Mouse (Mus musculus) liver, postnatal 0 days (tissue): ENCODE data around the gene Castor2. TPM values are rescaled to one million over a fixed set of nuclear protein-coding genes. Genes with fewer than 3 reads are reported as not detected.

Experiments
- ATAC-seq: fragments of 200-750 bp; cut with Nextera tagmentation; 2 replicates; pipeline ENCODE4 v1.8.0; 2017; ENCODE audit warnings: mild to moderate bottlenecking, moderate library complexity
- DNase-seq: peaks from one replicate; pipeline ENCODE4 v3.0.0-alpha.2; 2016
- H3K27ac ChIP-seq: fragments of 300-500 bp; sonication (generic); 2 replicates; pipeline ENCODE4 v1.5.1; 2014; ENCODE audit warnings: antibody characterized with exemption, moderate library complexity, mild to moderate bottlenecking, low read depth
- H3K27me3 ChIP-seq: fragments of 300-500 bp; sonication (generic); 2 replicates; pipeline ENCODE4 v1.6.1; 2014; ENCODE audit warnings: low read length, control low read depth, mixed read lengths; ENCODE audit not compliant: insufficient read depth
- H3K36me3 ChIP-seq: fragments of 300-500 bp; sonication (generic); replicated peaks from 2 replicates; pipeline ENCODE4 v1.6.1; 2014; ENCODE audit warnings: mild to moderate bottlenecking, control low read depth, low read length, moderate library complexity, mixed read lengths; ENCODE audit not compliant: insufficient read depth
- H3K4me1 ChIP-seq: fragments of 300-500 bp; sonication (generic); 2 replicates; pipeline ENCODE4 v1.6.1; 2014; ENCODE audit warnings: antibody characterized with exemption, mild to moderate bottlenecking, control low read depth; ENCODE audit not compliant: insufficient read depth
- H3K4me2 ChIP-seq: fragments of 300-500 bp; sonication (generic); 2 replicates; pipeline ENCODE4 v1.6.1; 2014; ENCODE audit warnings: low read depth, mild to moderate bottlenecking, low read length, moderate library complexity, mixed read lengths
- H3K4me3 ChIP-seq: fragments of 300-500 bp; sonication (generic); 2 replicates; pipeline ENCODE4 v1.5.1; 2014; ENCODE audit warnings: low read depth, low read length
- H3K9ac ChIP-seq: fragments of 300-500 bp; sonication (generic); replicated peaks from 2 replicates; pipeline ENCODE4 v1.6.1; 2014; ENCODE audit warnings: mild to moderate bottlenecking, moderate library complexity
- H3K9me3 ChIP-seq: fragments of 300-500 bp; sonication (generic); 2 replicates; pipeline ENCODE4 v1.6.1; 2016; ENCODE audit warnings: mild to moderate bottlenecking, control low read depth, low read length, mixed read lengths
- CTCF ChIP-seq: sonication (generic); IDR thresholded peaks from 2 replicates; pipeline ENCODE4 v1.5.1; 2016; ENCODE audit warnings: antibody characterized with exemption, low read depth
- EP300 ChIP-seq: IDR thresholded peaks from 2 replicates; pipeline ENCODE4 v1.6.1; 2016; ENCODE audit warnings: antibody characterized with exemption, low read depth, mild to moderate bottlenecking
- WGBS: fragments of 180-500 bp; shearing (Covaris S2); extraction: QIAGEN DNeasy Blood & Tissue Kit; methylation state at CpG from one replicate; pipeline ENCODE4 v1.1.7; 2014; ENCODE audit not compliant: insufficient replicate concordance; 5-methylcytosine and 5-hydroxymethylcytosine counted together
- polyA plus RNA-seq: library from polyadenylated mRNA; unstranded; fragments of >200 nt; fragmentation: Nextera tagmentation; extraction: Ambion mirVana; gene quantifications from 2 replicates; pipeline ENCODE4 v1.2.1, GENCODE M21; 2015

Castor2 gene
- polyA plus RNA-seq, 1 experiment from 2014 or later = 1.00 TPM

DNA sequence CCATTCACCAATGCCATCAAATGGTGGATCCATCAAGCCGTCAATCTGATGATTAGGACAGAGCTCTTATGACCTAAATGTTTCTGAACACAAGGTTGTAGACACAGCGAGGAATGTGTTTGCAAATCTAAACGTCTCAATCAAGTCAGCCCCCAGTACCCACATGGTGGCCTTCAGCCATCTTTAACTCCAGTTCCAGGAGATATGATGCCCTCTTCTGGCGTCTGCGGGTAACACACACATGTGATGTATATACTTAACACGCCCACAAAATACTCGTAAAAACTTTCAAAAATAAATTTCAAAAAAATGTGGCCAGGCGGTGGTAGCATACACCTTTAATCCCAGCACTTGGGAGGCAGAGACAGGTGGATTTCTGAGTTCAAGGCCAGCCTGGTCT, 45.5 kb downstream of the Castor2 start:
- H3K27ac ChIP-seq = no peak overlapping the region
- no peak for ATAC-seq
- 84% methylated on average over 8 of the region's 8 CpGs for WGBS
- H3K36me3 ChIP-seq = peaks cover 7% of the 10 kb centered on the region; the same call in 1 of the 2 replicates
- no peaks in the 10 kb centered on the region for H3K27me3 ChIP-seq
- no peak overlapping the region for H3K9ac ChIP-seq
- 0 out of 2 replicates have a peak, but pooled peaks cover 2% of the 10 kb centered on the region for H3K9me3 ChIP-seq
- no peak overlapping the region for H3K4me2 ChIP-seq
- TF ChIP-seq EP300 (no peak), CTCF (no peak)
- no peak overlapping the region for H3K4me3 ChIP-seq
- no peaks in the 10 kb centered on the region for H3K4me1 ChIP-seq
- no peak for DNase-seq

- Histone ChIP-seq H3K27ac (no peak overlapping the region), H3K4me2 (no peak overlapping the region), H3K9ac (no peak overlapping the region), H3K4me3 (no peak overlapping the region), H3K4me1 (no peaks in the 10 kb centered on the region), H3K9me3 (0 out of 2 replicates have a peak, but pooled peaks cover 2% of the 10 kb centered on the region), H3K36me3 (peaks cover 17% of the 10 kb centered on the region), H3K27me3 (no peaks in the 10 kb centered on the region)
- no peak for ATAC-seq
- 90% methylated on average over 10 of the region's 10 CpGs for WGBS
- TF ChIP-seq EP300 = no peak
- TF ChIP-seq CTCF = no peak
- DNase-seq = no peak
Observed at GRCm38 (mm10) chr5:134147194-134147753, 47.8 kb downstream of the Castor2 start.

GRCm38 (mm10) chr5:134148153-134148552, 48.6 kb downstream of the Castor2 start:
- Histone ChIP-seq H3K27ac (no peak overlapping the region), H3K4me1 (no peaks in the 10 kb centered on the region), H3K9ac (no peak overlapping the region), H3K4me2 (no peak overlapping the region), H3K4me3 (no peak overlapping the region), H3K9me3 (0 out of 2 replicates have a peak, but pooled peaks cover 2% of the 10 kb centered on the region), H3K27me3 (no peaks in the 10 kb centered on the region), H3K36me3 (peaks cover 17% of the 10 kb centered on the region)
- ATAC-seq (no peak), DNase-seq (no peak)
- 81% methylated on average over 4 of the region's 4 CpGs for WGBS
- TF ChIP-seq EP300 (no peak), CTCF (no peak)

- Histone ChIP-seq H3K9me3 (no peaks in the 10 kb centered on the region), H3K4me1 (no peaks in the 10 kb centered on the region), H3K4me2 (no peak overlapping the region), H3K36me3 (peaks cover 32% of the 10 kb centered on the region), H3K4me3 (no peak overlapping the region), H3K27ac (no peak overlapping the region), H3K9ac (no peak overlapping the region), H3K27me3 (no peaks in the 10 kb centered on the region)
- TF ChIP-seq EP300 (no peak), CTCF (no peak)
- ATAC-seq = no peak
- DNase-seq = no peak
- 74% methylated on average over 11 of the region's 11 CpGs for WGBS
Observed at GRCm38 (mm10) chr5:134151895-134152294, 52.4 kb downstream of the Castor2 start.

GRCm38 (mm10) chr5:134155916-134156466, 56.5 kb downstream of the Castor2 start:
- H3K9ac ChIP-seq = no peak overlapping the region
- H3K4me2 ChIP-seq = no peak overlapping the region
- no peaks in the 10 kb centered on the region for H3K27me3 ChIP-seq
- no peaks in the 10 kb centered on the region for H3K9me3 ChIP-seq
- WGBS = 79% methylated on average over 7 of the region's 7 CpGs
- H3K4me1 ChIP-seq = no peaks in the 10 kb centered on the region
- H3K4me3 ChIP-seq = no peak overlapping the region
- DNase-seq (no peak), ATAC-seq (no peak)
- H3K27ac ChIP-seq = no peak overlapping the region
- peaks cover 41% of the 10 kb centered on the region for H3K36me3 ChIP-seq
- TF ChIP-seq CTCF = no peak
- no peak for TF ChIP-seq EP300

DNA sequence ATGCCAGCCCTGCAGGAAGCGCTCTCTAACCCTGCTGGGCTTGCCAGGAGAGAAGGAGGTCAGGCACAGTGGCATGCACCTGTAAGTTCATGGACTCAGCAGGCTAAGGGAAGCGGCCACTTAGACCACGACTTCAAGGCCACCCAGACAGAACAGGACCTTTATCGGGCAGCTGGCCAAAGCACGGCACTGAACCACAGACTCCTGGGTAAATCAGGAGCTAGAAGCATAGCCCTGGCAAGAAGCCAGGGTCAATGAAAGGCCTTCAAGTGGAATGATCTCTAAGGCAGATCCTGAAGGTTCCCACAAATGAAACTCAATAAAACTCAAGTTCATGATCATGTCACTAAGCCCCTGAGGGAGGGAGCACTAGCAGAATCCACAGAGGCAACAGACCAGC, 65.2 kb downstream of the Castor2 start:
- 65% methylated on average over 5 of the region's 5 CpGs for WGBS
- Histone ChIP-seq H3K27me3 (no peaks in the 10 kb centered on the region), H3K27ac (no peak overlapping the region), H3K9ac (no peak overlapping the region), H3K9me3 (no peaks in the 10 kb centered on the region), H3K4me1 (no peaks in the 10 kb centered on the region), H3K36me3 (peaks cover 23% of the 10 kb centered on the region), H3K4me2 (no peak overlapping the region), H3K4me3 (no peak overlapping the region)
- ATAC-seq (no peak), DNase-seq (no peak)
- TF ChIP-seq EP300 (no peak), CTCF (no peak)

GRCm38 (mm10) chr5:134166642-134167041, 67.1 kb downstream of the Castor2 start:
- 80% methylated on average over 7 of the region's 7 CpGs for WGBS
- Histone ChIP-seq H3K27me3 (no peaks in the 10 kb centered on the region), H3K4me3 (no peak overlapping the region), H3K9ac (no peak overlapping the region), H3K9me3 (no peaks in the 10 kb centered on the region), H3K27ac (no peak overlapping the region), H3K4me2 (no peak overlapping the region), H3K4me1 (no peaks in the 10 kb centered on the region), H3K36me3 (peaks cover 20% of the 10 kb centered on the region)
- DNase-seq = no peak
- no peak for ATAC-seq
- TF ChIP-seq EP300 (no peak), CTCF (no peak)
